Mouse (Mus musculus): ENCODE results near the gene Itih5. TPM values are rescaled to one million over a fixed set of nuclear protein-coding genes. Genes with fewer than 3 reads are reported as not detected.

Itih5 gene
- polyA plus RNA-seq, 1 experiment from 2014 or later, result 35.4 TPM

DNA sequence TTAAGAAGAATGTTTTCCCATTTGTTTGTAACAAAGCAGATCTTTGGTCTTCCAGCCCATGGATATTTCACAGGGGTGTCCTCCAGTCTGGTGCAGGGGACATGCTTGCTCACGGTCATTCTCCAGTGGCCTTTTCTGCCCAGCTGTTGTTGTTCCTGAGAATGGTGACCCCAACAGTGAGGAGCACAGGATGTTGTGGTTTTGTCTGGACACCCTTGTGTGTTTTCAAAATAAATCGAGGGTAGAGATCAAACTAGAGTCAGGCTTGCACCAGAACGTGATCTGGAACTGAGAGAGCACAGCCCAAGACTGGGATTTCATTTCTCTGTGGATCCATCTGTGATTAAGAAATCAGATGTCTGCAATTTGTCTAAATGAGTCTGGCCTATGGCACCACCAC is 40.2 kb downstream of the Itih5 start:
- H3K4me2 ChIP-seq (replicated peaks; ENCODE audit: low read depth), result no peak overlapping the region
- H3K9ac ChIP-seq (ENCODE audit: low read length), result no peak overlapping the region
- H3K9me3 ChIP-seq (ENCODE audit: control insufficient read depth, low read length), result no peaks in the 10 kb centered on the region
- 37% methylated on average over 3 of the region's 3 CpGs for WGBS
- peaks cover 3% of the 10 kb centered on the region; the same call in 1 of the 2 replicates for H3K36me3 ChIP-seq (ENCODE audit: control insufficient read depth, insufficient read depth, low read length)
- ATAC-seq (ENCODE audit: low FRiP score, low TSS enrichment) (no peak), DNase-seq (ENCODE audit: low spot score) (no peak)
- no peak overlapping the region for H3K27ac ChIP-seq (replicated peaks)
- no peak overlapping the region for H3K4me3 ChIP-seq (ENCODE audit: low read depth, low read length)
- no peaks in the 10 kb centered on the region for H3K4me1 ChIP-seq (replicated peaks; ENCODE audit: control insufficient read depth, insufficient read depth)
- no peak for TF ChIP-seq CTCF (IDR thresholded peaks at IDR 0.05; ENCODE audit: low read depth)
- TF ChIP-seq EP300 (optimal IDR thresholded peaks at IDR 0.05), result no peak
- H3K27me3 ChIP-seq (ENCODE audit: control insufficient read depth, insufficient read depth, low read length), result no peaks in the 10 kb centered on the region

DNA sequence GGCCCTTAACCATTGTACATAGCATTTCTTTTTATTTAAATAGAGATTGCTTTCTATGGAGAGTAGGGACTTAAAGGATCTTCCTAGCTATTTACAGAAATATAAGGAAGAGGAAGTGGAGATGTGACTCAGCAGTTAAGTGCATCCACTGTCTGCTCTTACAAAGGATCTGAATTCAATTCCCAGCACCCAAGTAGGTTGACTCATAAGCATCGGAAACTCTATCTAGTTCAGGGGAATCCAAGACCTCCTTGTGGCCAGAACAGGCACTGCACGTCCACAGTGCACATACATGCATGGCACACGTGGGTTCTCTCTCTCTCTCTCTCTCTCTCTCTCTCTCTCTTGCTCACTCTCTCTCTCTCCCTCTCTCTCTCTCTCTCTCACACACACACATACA is 41.8 kb downstream of the Itih5 start:
- DNase-seq (ENCODE audit: low spot score) (no peak), ATAC-seq (ENCODE audit: low FRiP score, low TSS enrichment) (no peak)
- no peaks in the 10 kb centered on the region for H3K9me3 ChIP-seq (ENCODE audit: control insufficient read depth, low read length)
- no peak overlapping the region for H3K9ac ChIP-seq (ENCODE audit: low read length)
- no peaks in the 10 kb centered on the region for H3K4me1 ChIP-seq (replicated peaks; ENCODE audit: control insufficient read depth, insufficient read depth)
- no peak for TF ChIP-seq EP300 (optimal IDR thresholded peaks at IDR 0.05)
- peak; percentile 38 for TF ChIP-seq CTCF (IDR thresholded peaks at IDR 0.05; ENCODE audit: low read depth)
- WGBS, result 80% methylated on average over 3 of the region's 3 CpGs
- no peaks in the 10 kb centered on the region for H3K27me3 ChIP-seq (ENCODE audit: control insufficient read depth, insufficient read depth, low read length)
- H3K36me3 ChIP-seq (ENCODE audit: control insufficient read depth, insufficient read depth, low read length), result peaks cover 1% of the 10 kb centered on the region; the same call in 1 of the 2 replicates
- no peak overlapping the region for H3K27ac ChIP-seq (replicated peaks)
- no peak overlapping the region for H3K4me3 ChIP-seq (ENCODE audit: low read depth, low read length)
- no peak overlapping the region for H3K4me2 ChIP-seq (replicated peaks; ENCODE audit: low read depth)

DNA sequence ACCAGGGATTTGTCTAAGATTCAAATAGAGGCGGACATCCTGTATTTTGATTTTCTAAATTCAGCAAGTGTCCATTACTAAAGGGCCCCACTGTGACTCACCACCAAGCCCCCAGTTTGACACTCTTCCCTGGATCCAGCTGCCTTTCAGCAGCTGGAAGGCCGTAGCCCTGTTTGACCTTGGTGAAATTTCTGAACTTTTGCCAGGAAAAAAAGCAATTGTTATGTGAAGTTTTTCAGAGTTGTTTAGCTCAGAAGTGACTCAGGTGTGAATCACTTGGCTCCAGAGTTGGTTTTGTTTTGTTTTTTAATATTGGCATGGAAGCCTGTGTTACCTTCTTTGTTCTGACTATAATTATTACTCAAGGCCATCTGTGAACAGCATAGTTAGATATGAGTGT is 46.0 kb downstream of the Itih5 start:
- no peak for ATAC-seq (ENCODE audit: low FRiP score, low TSS enrichment)
- Histone ChIP-seq H3K4me2 (replicated peaks; ENCODE audit: low read depth) (no peak overlapping the region), H3K27me3 (ENCODE audit: control insufficient read depth, insufficient read depth, low read length) (no peaks in the 10 kb centered on the region), H3K9me3 (ENCODE audit: control insufficient read depth, low read length) (no peaks in the 10 kb centered on the region), H3K4me1 (replicated peaks; ENCODE audit: control insufficient read depth, insufficient read depth) (no peaks in the 10 kb centered on the region), H3K9ac (ENCODE audit: low read length) (no peak overlapping the region), H3K27ac (replicated peaks) (no peak overlapping the region), H3K36me3 (ENCODE audit: control insufficient read depth, insufficient read depth, low read length) (no peaks in the 10 kb centered on the region), H3K4me3 (ENCODE audit: low read depth, low read length) (no peak overlapping the region)
- DNase-seq (ENCODE audit: low spot score), result no peak
- TF ChIP-seq EP300 (optimal IDR thresholded peaks at IDR 0.05), result no peak
- no peak for TF ChIP-seq CTCF (IDR thresholded peaks at IDR 0.05; ENCODE audit: low read depth)
- WGBS, result 58% methylated on average over 2 of the region's 2 CpGs

DNA sequence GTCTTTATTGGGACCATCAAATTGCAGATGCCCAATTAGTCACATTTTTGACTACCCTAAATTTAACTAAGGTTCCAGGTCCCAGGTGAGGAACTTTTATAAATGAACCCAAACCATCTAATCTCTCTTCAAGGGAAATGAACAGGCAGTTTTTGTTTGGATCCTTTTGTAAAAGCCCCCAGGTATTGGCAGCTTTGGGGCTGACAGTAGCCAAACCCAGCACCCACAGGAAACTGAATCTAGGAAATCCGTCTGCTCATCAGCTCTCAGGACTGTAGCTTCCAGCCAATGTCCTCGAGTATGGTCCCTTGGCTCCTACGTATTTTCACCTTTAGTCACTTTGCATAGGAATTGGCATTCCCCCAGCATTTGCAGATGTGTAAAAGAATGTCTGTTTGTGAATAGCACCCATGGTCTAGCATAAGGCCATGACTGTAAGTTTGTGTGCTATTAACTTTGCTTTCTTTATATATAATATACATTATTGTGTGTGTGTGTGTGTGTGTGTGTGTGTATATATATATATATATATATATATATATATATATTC is 47.4 kb downstream of the Itih5 start:
- Histone ChIP-seq H3K27me3 (ENCODE audit: control insufficient read depth, insufficient read depth, low read length) (no peaks in the 10 kb centered on the region), H3K4me1 (replicated peaks; ENCODE audit: control insufficient read depth, insufficient read depth) (no peaks in the 10 kb centered on the region), H3K27ac (replicated peaks) (no peak overlapping the region), H3K4me2 (replicated peaks; ENCODE audit: low read depth) (no peak overlapping the region), H3K4me3 (ENCODE audit: low read depth, low read length) (no peak overlapping the region), H3K36me3 (ENCODE audit: control insufficient read depth, insufficient read depth, low read length) (no peaks in the 10 kb centered on the region), H3K9me3 (ENCODE audit: control insufficient read depth, low read length) (no peaks in the 10 kb centered on the region), H3K9ac (ENCODE audit: low read length) (no peak overlapping the region)
- WGBS, result 55% methylated on average over 3 of the region's 3 CpGs
- no peak for TF ChIP-seq CTCF (IDR thresholded peaks at IDR 0.05; ENCODE audit: low read depth)
- TF ChIP-seq EP300 (optimal IDR thresholded peaks at IDR 0.05), result no peak
- ATAC-seq (ENCODE audit: low FRiP score, low TSS enrichment), result no peak
- no peak for DNase-seq (ENCODE audit: low spot score)

DNA sequence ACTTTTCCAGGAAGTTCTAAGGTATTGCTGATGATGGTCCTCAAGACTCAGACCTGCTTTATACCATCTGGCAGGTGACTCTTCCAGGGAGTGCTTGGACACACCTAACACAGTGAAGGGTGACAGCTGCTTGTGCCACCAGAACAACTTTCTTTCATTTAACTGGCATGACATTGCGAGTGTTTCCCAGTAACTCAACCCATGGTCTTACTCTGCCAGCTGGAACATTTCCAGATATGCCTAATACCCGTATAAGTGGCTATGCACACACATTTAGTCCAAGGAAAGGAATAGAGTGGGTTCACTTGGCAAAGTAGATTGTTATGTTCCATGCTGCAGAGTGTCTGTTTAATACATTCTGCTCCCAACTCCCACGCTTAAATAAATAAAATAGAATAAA is 50.9 kb downstream of the Itih5 start:
- DNase-seq (ENCODE audit: low spot score), result no peak
- H3K27ac ChIP-seq (replicated peaks), result no peak overlapping the region
- no peaks in the 10 kb centered on the region for H3K4me1 ChIP-seq (replicated peaks; ENCODE audit: control insufficient read depth, insufficient read depth)
- H3K36me3 ChIP-seq (ENCODE audit: control insufficient read depth, insufficient read depth, low read length), result no peaks in the 10 kb centered on the region
- H3K4me2 ChIP-seq (replicated peaks; ENCODE audit: low read depth), result no peak overlapping the region
- TF ChIP-seq CTCF (IDR thresholded peaks at IDR 0.05; ENCODE audit: low read depth), result no peak
- no peak for TF ChIP-seq EP300 (optimal IDR thresholded peaks at IDR 0.05)
- 52% methylated on average over 3 of the region's 3 CpGs for whole genome bisulfite sequencing
- no peaks in the 10 kb centered on the region for H3K9me3 ChIP-seq (ENCODE audit: control insufficient read depth, low read length)
- ATAC-seq (ENCODE audit: low FRiP score, low TSS enrichment), result no peak
- H3K9ac ChIP-seq (ENCODE audit: low read length), result no peak overlapping the region
- no peaks in the 10 kb centered on the region for H3K27me3 ChIP-seq (ENCODE audit: control insufficient read depth, insufficient read depth, low read length)
- no peak overlapping the region for H3K4me3 ChIP-seq (ENCODE audit: low read depth, low read length)

DNA sequence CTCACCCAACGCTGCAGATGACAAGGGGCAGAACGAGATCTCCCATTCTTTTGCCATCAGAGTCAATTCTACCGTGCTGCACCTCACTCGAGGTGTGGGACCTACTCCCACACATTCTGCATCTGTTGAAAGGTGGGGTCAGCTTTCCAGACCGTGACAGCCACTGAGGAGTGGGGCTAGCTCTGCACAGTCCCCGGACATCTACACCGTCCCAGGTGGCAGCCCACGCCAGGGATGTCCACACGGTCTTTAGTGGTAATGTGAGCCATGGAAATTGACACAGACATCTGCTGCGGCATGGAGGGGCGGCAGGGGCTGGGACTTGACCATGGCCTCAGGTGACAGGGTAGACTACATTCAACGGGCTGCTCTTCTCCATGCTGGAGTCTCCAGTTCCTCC is 60.1 kb downstream of the Itih5 start:
- DNase-seq (ENCODE audit: low spot score) (no peak), ATAC-seq (ENCODE audit: low FRiP score, low TSS enrichment) (0 out of 2 replicates have a peak, but pooled peaks have one; percentile 12)
- no peaks in the 10 kb centered on the region; the same call in 1 of the 2 replicates for H3K4me1 ChIP-seq (replicated peaks; ENCODE audit: control insufficient read depth, insufficient read depth)
- TF ChIP-seq EP300 (optimal IDR thresholded peaks at IDR 0.05) (no peak), CTCF (IDR thresholded peaks at IDR 0.05; ENCODE audit: low read depth) (no peak)
- H3K4me3 ChIP-seq (ENCODE audit: low read depth, low read length), result no peak overlapping the region
- H3K9me3 ChIP-seq (ENCODE audit: control insufficient read depth, low read length), result no peaks in the 10 kb centered on the region
- WGBS, result 87% methylated on average over 12 of the region's 12 CpGs
- no peak overlapping the region for H3K9ac ChIP-seq (ENCODE audit: low read length)
- no peak overlapping the region for H3K4me2 ChIP-seq (replicated peaks; ENCODE audit: low read depth)
- H3K27me3 ChIP-seq (ENCODE audit: control insufficient read depth, insufficient read depth, low read length), result no peaks in the 10 kb centered on the region
- H3K36me3 ChIP-seq (ENCODE audit: control insufficient read depth, insufficient read depth, low read length), result 0 out of 2 replicates have a peak, but pooled peaks cover 2% of the 10 kb centered on the region
- no peak overlapping the region for H3K27ac ChIP-seq (replicated peaks)

All from stomach, postnatal 0 days (tissue).